Mouse (Mus musculus) layer of hippocampus, postnatal 14 days (tissue): Measurements from ENCODE around the gene Shroom3. TPM values are rescaled to one million over a fixed set of nuclear protein-coding genes. Genes with fewer than 3 reads are reported as not detected.
A peak's percentile ranks its signal among the peaks of the same experiment; 100 is the strongest.

ENCODE experiments used
- DNase-seq, 2 experiments: peaks; one replicate each; pipeline ENCODE4 v3.0.0; 2021 to 2022; ENCODE audit warnings: low spot score in 2 of 2, mixed read lengths in 1 of 2
- total RNA-seq, 2 experiments: library from RNA; stranded (reverse); gene quantifications; 2 replicates each; pipeline ENCODE4 v1.2.3; 2021

Gene Shroom3
- total RNA-seq, 2 experiments from 2014 or later, result 2.8 to 3.0 TPM

- DNase-seq, result no peak
Measured at GRCm38 (mm10) chr5:92698131-92698836, 15.0 kb downstream of the Shroom3 start.

GRCm38 (mm10) chr5:92698837-92699529, 15.7 kb downstream of the Shroom3 start:
- no peak for DNase-seq

GRCm38 (mm10) chr5:92701750-92702149, 18.5 kb downstream of the Shroom3 start:
- no peak for DNase-seq

GRCm38 (mm10) chr5:92703671-92704070, 20.4 kb downstream of the Shroom3 start:
- peak in 1 of 2 experiments; percentile 58 for DNase-seq

DNA sequence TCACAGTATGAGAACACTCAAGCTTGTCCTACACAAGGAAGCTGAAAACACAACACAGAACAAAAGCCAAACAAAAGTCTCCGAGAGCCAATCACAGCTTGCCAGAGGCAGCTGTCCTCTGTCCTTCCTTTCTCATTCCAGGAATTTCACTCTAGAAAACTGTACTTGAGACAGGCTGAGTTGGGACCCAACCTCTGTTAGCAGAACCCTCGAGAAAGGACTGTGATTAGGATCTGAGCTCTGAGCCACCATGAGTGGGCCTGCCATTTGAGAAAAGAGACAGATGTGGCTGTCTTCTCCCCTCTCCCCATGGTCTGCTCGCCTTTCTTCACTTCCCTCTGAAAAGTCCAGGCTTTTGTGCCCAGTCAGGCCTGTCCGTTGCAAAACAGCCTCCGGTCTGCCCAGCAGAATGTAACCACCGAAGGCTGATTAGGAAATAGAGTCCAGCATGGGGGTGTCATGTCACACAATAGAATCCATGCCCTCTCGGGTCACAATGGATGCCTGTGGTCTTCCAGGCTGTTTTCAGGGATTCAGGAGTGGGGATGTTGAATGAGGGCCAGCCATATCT, 24.8 kb downstream of the Shroom3 start:
- DNase-seq, result no peak

DNA sequence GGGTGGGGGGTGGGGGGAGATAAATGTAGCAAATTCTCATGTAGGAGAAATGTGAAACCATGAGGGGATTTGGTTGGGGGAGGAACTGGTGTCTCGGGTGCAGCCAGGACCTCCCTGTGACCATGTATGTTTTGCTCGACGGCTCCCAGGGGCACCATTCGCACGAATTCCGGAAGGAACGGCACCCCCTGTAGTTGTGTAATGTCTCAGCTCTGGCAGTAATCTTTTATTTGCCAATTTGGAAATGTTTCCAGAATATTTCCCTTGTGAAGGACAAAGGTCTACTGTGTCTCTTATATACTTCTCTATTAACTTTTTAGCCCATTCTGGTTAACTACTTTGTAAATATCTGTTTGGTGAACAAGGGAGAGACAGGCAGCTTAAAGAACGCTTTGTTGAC, 27.5 kb downstream of the Shroom3 start:
- no peak for DNase-seq

- no peak for DNase-seq
Measured at GRCm38 (mm10) chr5:92711666-92712290, 28.5 kb downstream of the Shroom3 start.

GRCm38 (mm10) chr5:92712621-92713395, 29.6 kb downstream of the Shroom3 start:
- peak in 1 of 2 experiments; percentile 36 for DNase-seq

GRCm38 (mm10) chr5:92714886-92715285, 31.7 kb downstream of the Shroom3 start:
- no peak for DNase-seq

DNA sequence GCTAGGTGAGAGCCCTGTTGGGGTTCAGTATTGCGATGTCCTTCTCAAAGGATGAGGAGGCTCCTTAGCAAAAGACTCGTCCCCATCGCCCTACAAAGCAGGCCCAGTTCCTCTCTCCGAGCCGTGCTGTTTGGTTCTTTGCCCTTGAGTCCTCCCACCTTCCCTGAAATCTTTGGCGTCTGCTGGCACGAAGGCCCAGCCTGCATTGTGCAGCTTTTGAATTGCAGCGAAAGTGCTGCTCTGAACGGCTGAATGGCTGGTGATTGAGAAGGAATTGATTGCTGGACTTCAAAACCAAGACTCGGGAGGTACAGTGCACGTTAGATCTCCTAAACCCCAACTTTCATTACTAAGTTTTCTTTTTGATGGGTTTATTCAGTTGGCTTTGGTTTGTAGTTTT, 32.1 kb downstream of the Shroom3 start:
- DNase-seq, result no peak

DNA sequence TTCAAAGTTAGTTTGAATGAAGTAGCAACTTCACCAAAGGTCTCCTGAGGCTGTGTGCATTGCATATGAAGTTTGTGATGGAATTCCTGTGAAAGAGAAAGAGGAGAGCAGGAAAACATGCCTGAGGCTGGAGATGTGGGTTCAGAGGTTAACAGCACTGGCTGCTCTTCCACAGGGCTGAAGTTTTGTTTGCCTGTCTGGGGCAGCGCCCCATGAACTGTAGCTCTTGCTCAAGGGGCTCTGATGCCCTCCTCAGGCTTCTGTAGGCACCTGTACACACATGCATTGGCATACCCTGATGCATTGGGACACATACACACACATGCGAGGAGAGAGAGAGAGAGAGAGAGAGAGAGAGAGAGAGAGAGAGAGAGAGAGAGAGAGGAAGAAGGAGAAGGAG, 32.7 kb downstream of the Shroom3 start:
- DNase-seq, result no peak

GRCm38 (mm10) chr5:92717666-92718360, 34.6 kb downstream of the Shroom3 start:
- DNase-seq, result no peak

DNA sequence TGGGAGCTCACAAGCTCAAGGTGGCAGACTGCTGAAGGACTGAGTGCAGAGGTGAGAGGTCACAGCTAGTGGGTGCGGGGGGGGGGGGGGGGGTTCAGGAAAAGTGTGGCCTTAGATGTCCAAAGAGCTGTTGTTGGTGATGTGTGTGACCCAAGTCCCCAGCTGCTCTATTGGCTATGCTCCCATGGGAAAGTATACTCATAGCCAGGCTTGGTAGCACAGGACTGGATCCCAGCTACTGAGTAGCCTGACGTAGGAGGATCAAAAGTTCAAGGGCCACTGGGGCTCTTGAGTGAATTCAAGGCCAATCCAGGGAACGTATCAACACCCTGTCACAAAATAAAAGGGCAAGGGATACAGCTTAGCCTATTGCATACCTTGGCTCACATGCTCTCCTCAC, 35.6 kb downstream of the Shroom3 start:
- DNase-seq, result no peak

- no peak for DNase-seq
Measured at GRCm38 (mm10) chr5:92721610-92722009, 38.4 kb downstream of the Shroom3 start.

GRCm38 (mm10) chr5:92725935-92726334, 42.7 kb downstream of the Shroom3 start:
- DNase-seq, result peak; percentile 50 to 79

DNA sequence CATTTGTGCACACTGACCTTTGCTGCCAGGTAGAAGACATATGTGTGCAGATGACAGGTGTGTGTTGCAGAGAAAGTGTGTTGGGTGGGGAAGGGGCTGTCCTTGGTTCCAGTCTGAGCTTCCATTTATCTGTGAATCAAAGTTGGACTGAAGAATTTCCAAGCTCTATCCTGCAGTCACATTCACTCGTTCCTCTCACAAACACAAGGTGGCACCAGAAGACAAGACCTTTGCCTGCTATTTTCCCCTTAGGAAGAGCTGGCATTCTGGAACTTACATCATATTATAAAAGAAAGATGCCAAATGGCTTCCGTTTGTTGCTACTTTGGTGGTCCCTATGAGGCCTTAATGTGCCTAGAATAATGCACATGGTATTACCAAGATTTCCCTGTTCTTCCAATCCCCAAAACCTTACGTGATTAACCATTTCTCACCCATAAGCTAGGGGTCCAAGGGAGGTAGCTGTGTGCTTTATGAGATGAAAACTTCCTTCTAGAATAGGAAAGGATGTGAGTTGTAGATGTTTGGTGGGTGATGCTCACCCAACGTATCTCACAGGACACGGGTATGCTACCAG, 45.1 kb downstream of the Shroom3 start:
- peak; percentile 44 to 70 for DNase-seq

GRCm38 (mm10) chr5:92729221-92729620, 46.0 kb downstream of the Shroom3 start:
- DNase-seq, result no peak

- DNase-seq, result no peak
Measured at GRCm38 (mm10) chr5:92741802-92742201, 58.6 kb downstream of the Shroom3 start.

- DNase-seq, result no peak
Measured at GRCm38 (mm10) chr5:92742701-92743100, 59.5 kb downstream of the Shroom3 start.
